Mouse (Mus musculus) midbrain, embryonic 14.5 days (tissue): Measurements from ENCODE around the gene Gucy2e. TPM values are rescaled to one million over a fixed set of nuclear protein-coding genes. Genes with fewer than 3 reads are reported as not detected.

Experiments
- ATAC-seq: fragments of 200-750 bp; cut with Nextera tagmentation; 2 replicates; pipeline ENCODE4 v1.8.0; 2017; ENCODE audit warnings: moderate number of reproducible peaks, moderate library complexity; ENCODE audit not compliant: low FRiP score, low TSS enrichment
- DNase-seq: peaks from one replicate; pipeline ENCODE4 v3.0.0-alpha.2; 2015
- H3K27ac ChIP-seq: fragments of 300-500 bp; sonication (generic); replicated peaks from 2 replicates; pipeline ENCODE4 v1.5.1; 2014; ENCODE audit warnings: mild to moderate bottlenecking, low read depth, low read length, moderate library complexity
- H3K27me3 ChIP-seq: fragments of 300-500 bp; sonication (generic); 2 replicates; pipeline ENCODE4 v1.6.1; 2014; ENCODE audit warnings: low read length, control low read depth, mixed read lengths; ENCODE audit not compliant: control insufficient read depth, insufficient read depth
- H3K36me3 ChIP-seq: fragments of 300-500 bp; sonication (generic); 2 replicates; pipeline ENCODE4 v1.6.1; 2014; ENCODE audit warnings: low read length, control low read depth; ENCODE audit not compliant: control insufficient read depth, insufficient read depth
- H3K4me1 ChIP-seq: fragments of 300-500 bp; sonication (generic); 2 replicates; pipeline ENCODE4 v1.6.1; 2014; ENCODE audit warnings: mild to moderate bottlenecking, antibody characterized with exemption, low read length, control low read depth; ENCODE audit not compliant: control insufficient read depth, insufficient read depth
- H3K4me2 ChIP-seq: fragments of 300-500 bp; sonication (generic); 2 replicates; pipeline ENCODE4 v1.6.1; 2014; ENCODE audit warnings: mild to moderate bottlenecking, low read length, moderate library complexity
- H3K4me3 ChIP-seq: fragments of 300-500 bp; sonication (generic); replicated peaks from 2 replicates; pipeline ENCODE4 v1.5.1; 2014; ENCODE audit warnings: low read depth, low read length
- H3K9ac ChIP-seq: fragments of 300-500 bp; sonication (generic); replicated peaks from 2 replicates; pipeline ENCODE4 v1.6.1; 2014; ENCODE audit warnings: mild to moderate bottlenecking, low read length, moderate library complexity
- H3K9me3 ChIP-seq: fragments of 300-500 bp; sonication (generic); 2 replicates; pipeline ENCODE4 v1.6.1; 2016; ENCODE audit warnings: low read length, control low read depth, mixed read lengths; ENCODE audit not compliant: control insufficient read depth
- WGBS: fragments of 180-500 bp; shearing (Covaris S2); extraction: QIAGEN DNeasy Blood & Tissue Kit; methylation state at CpG from one replicate; pipeline ENCODE4 v1.1.7; 2014; 5-methylcytosine and 5-hydroxymethylcytosine counted together
- polyA plus RNA-seq: library from polyadenylated mRNA; unstranded; fragments of >200 nt; fragmentation: Nextera tagmentation; extraction: Ambion mirVana; gene quantifications from 2 replicates; pipeline ENCODE4 v1.2.1, GENCODE M21; 2014

Gene Gucy2e
- polyA plus RNA-seq, 1 experiment from 2014 or later: 0.37 TPM

DNA sequence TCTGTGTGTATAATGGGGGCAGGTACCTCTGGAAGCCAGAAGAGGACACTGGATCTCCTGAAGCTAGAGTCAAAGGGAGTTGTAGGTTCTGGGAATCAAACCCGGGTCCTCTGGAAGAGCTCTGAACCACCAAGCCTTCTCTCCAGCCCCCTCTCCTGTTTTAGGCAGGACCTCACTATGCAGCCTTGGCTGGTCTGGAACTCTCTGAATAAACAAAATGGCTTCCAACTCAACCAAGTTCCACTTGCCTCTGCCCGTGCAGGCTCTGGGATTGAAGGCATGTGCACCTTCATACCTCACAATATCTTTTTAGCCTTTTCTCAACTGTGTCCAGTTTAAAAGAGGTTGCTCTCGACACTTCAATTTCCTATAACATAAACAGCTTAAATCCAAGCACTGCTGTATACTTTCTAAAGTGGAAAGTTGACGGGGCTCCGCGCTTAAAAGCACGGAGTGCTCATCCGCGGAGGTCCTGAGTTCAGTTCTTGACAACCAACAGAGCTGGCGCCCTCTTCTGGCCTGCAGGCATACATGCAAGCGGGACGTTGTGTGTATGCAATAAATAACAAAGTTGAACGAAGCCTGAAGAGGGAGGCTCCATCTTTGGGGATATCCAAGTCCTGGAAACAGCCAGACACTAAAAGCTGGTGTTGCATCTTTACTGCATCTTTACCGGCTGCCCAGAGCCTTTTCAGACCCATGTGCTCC lies 14.5 kb upstream of the Gucy2e start:
- no peak overlapping the region for H3K4me3 ChIP-seq
- no peak overlapping the region for H3K4me2 ChIP-seq
- 65% methylated on average over 14 of the region's 14 CpGs for WGBS
- H3K9me3 ChIP-seq: no peaks in the 10 kb centered on the region
- DNase-seq (no peak), ATAC-seq (no peak)
- no peak overlapping the region for H3K9ac ChIP-seq
- H3K36me3 ChIP-seq: no peaks in the 10 kb centered on the region
- no peaks in the 10 kb centered on the region for H3K27me3 ChIP-seq
- H3K4me1 ChIP-seq: no peaks in the 10 kb centered on the region
- no peak overlapping the region for H3K27ac ChIP-seq

DNA sequence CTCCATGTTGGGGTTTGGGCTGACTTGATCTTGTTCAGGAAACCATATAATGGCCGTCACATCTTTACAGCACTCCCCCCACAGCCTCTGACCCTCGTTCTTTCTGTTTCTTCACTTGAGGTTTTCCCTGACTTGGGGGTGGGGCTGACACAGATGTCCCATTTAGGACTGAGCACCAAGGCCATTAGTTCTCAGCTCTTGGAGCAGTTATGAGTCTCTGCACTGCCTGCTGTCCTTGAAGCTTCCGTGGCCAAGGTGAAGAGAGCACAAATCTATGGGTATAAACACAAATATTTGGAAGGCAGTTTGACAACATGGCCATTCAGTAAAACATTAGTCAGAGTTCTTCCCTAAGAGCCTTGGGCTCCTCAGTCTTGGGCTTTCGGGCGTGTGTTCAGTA lies 13.3 kb upstream of the Gucy2e start:
- no peak for ATAC-seq
- H3K4me3 ChIP-seq: no peak overlapping the region
- no peaks in the 10 kb centered on the region for H3K27me3 ChIP-seq
- no peak overlapping the region for H3K27ac ChIP-seq
- H3K4me2 ChIP-seq: no peak overlapping the region
- no peak for DNase-seq
- no peaks in the 10 kb centered on the region for H3K4me1 ChIP-seq
- no peak overlapping the region for H3K9ac ChIP-seq
- no peaks in the 10 kb centered on the region for H3K36me3 ChIP-seq
- no peaks in the 10 kb centered on the region for H3K9me3 ChIP-seq
- WGBS: 89% methylated on average over 5 of the region's 5 CpGs

DNA sequence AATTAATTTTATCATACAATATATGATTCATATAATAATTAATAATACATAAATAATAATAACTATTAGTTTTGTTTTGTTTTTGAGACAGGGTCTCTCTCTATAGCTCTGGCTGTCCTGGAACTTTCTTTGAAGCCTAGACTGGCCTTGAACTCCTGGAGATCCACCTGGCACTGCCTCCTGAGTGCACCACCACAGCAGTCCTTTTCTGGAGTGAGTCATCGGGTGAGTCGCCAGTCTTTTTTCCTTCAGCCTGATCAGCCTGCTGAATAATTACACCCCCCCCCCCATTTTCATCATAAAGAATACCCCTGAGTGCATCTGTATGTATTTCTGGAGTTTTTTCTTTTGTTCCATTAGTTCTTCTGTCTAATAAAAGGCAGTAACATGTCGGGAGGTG lies 12.3 kb upstream of the Gucy2e start:
- 93% methylated on average over 3 of the region's 3 CpGs for WGBS
- Histone ChIP-seq H3K4me3 (no peak overlapping the region), H3K36me3 (no peaks in the 10 kb centered on the region), H3K9me3 (no peaks in the 10 kb centered on the region), H3K4me2 (no peak overlapping the region), H3K9ac (no peak overlapping the region), H3K4me1 (no peaks in the 10 kb centered on the region), H3K27me3 (no peaks in the 10 kb centered on the region), H3K27ac (no peak overlapping the region)
- DNase-seq (no peak), ATAC-seq (no peak)

DNA sequence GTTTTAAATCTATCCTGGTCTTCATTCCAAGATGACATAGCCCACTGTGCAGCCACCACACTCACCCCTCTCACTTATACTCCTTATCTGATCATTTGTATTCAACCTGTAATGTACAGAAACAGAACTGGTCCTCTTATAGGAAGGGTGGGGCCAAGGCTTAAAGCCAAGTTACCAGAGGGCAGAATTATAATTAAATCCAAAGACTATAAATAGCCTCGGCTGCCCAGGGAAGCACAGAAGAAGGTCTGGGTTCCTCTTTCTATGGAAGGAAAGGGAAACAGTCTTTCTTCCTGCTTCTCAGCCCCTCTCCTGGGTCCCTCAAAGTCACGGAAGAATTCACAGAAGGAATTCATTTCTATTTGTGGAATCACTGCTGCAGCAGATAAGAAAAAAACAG lies 8.8 kb upstream of the Gucy2e start:
- Histone ChIP-seq H3K4me3 (no peak overlapping the region), H3K9me3 (no peaks in the 10 kb centered on the region), H3K9ac (no peak overlapping the region), H3K27ac (no peak overlapping the region), H3K36me3 (no peaks in the 10 kb centered on the region), H3K4me2 (no peak overlapping the region), H3K27me3 (no peaks in the 10 kb centered on the region), H3K4me1 (no peaks in the 10 kb centered on the region)
- WGBS: 39% methylated on average over 2 of the region's 2 CpGs
- ATAC-seq: no peak
- no peak for DNase-seq

DNA sequence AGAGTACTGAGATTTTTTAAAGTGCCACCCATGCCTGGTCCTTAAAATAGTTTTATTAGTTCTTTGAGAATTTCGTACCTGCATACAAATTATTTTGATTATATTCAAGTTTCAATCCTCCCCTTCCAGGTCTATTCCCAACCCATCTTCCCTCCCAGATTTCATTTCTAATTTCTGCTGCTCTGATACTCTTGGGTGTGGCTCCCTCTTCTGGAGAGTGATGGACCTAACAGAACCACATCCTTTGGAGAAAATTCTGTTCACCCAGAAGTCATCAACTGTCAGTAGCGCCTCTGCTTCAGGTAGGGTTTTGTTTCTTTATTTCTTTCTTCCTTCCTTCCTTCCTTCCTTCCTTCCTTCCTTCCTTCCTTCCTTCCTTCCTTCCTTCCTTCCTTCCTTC lies 8.1 kb upstream of the Gucy2e start:
- Histone ChIP-seq H3K9ac (no peak overlapping the region), H3K27me3 (no peaks in the 10 kb centered on the region), H3K27ac (no peak overlapping the region), H3K4me1 (no peaks in the 10 kb centered on the region), H3K36me3 (no peaks in the 10 kb centered on the region), H3K9me3 (no peaks in the 10 kb centered on the region), H3K4me2 (no peak overlapping the region), H3K4me3 (no peak overlapping the region)
- DNase-seq (peak; percentile 86), ATAC-seq (no peak)
- 27% methylated on average over 2 of the region's 2 CpGs for WGBS

DNA sequence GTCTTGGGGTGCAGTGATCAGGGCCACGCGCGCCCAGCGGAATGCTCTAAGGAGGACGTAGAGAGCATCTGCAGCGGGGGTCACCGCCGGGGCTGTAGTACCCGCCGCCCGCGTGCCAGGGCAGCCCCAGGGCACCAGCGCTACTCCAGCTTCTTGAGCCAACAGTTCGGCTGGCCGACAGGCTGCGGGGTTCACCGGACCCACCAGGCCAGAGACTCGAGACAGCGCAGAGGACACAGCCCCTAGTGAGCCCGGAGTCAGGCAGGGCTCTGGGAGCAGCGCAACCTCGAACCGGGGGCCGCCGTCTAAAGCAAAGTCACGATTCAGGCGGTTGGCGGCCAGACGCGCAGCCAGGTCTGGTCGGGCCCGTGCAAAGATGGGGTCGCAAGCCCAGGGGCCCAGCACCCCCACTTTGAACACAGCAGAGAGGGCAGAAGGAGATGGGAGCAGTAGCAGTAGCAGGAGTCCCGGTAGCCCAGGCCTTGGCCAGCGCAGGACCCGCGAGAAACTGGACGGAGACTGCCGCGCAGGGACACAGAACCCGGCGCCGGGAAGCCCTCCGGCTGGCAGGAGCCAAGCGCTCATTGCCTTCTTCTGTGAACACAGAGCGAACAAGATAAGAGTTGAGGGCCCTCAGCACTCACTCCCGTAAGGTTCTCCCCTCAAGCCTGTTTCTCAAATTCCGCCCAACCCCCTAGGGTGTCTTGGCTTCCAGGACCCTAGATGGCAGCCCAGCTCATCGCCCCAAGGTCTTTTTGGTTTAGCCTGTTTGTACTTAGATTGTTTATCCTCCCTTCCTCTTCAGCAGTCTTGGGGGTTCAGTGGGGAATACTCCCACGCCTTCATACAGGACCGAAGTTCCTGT lies 543 bp downstream of the Gucy2e start:
- Histone ChIP-seq H3K9me3 (no peaks in the 10 kb centered on the region), H3K36me3 (no peaks in the 10 kb centered on the region), H3K9ac (peak overlapping the region; percentile 55), H3K4me1 (peaks cover 13% of the 10 kb centered on the region), H3K4me3 (peak overlapping the region; percentile 43), H3K4me2 (peak overlapping the region; percentile 66), H3K27ac (peak overlapping the region; percentile 58; the same call in 1 of the 2 replicates), H3K27me3 (peaks cover 14% of the 10 kb centered on the region; the same call in 1 of the 2 replicates)
- ATAC-seq (0 out of 2 replicates have a peak, but pooled peaks have one; percentile 4), DNase-seq (peak; percentile 27)
- WGBS: 3% methylated on average over 51 of the region's 51 CpGs

DNA sequence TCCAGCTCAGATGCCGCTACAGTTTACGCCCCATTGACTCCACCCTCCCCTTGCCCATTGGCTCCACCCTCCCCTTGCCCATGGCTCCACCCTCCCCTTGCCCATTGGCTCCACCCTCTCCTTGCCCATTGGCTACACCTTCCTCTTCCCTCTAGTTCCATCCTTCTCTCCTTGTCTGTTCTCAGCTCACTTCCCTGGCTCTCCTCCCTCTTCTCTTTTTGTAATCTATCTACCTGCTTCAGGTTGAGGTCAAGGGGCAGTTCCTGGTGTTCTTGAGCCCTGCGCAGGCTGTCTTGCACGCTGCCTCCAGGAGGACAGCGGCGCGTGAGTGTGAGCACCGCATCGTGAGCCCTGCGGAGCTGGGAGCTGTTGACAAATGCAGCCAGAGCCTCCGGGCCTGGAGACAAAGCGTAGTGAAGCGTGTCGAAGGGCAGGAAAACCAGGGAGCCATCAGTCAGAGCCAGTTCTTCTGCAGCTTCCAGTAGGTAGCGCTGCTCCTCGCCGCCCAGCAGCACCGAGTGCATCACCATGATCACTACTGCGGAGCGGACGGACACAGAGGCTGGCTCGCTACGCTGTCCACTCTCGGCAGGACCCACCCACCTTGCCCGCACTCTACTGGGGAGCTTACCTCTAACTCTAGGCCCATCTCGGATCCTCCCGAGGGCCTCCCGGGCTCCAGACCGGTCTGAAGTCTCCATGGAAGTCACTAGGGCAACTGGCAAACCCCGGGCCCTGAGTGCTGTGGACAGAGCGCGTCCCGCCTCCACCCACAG lies 1.4 kb downstream of the Gucy2e start:
- DNase-seq: peak; percentile 86
- peak overlapping the region; percentile 66 for H3K4me2 ChIP-seq
- peak overlapping the region; percentile 55 for H3K9ac ChIP-seq
- no peaks in the 10 kb centered on the region for H3K9me3 ChIP-seq
- peaks cover 13% of the 10 kb centered on the region for H3K4me1 ChIP-seq
- H3K27me3 ChIP-seq: peaks cover 14% of the 10 kb centered on the region; the same call in 1 of the 2 replicates
- 1% methylated on average over 33 of the region's 33 CpGs for WGBS
- no peaks in the 10 kb centered on the region for H3K36me3 ChIP-seq
- peak; percentile 84; the same call in 1 of the 2 replicates for ATAC-seq
- H3K4me3 ChIP-seq: peak overlapping the region; percentile 43
- H3K27ac ChIP-seq: peak overlapping the region; percentile 58

DNA sequence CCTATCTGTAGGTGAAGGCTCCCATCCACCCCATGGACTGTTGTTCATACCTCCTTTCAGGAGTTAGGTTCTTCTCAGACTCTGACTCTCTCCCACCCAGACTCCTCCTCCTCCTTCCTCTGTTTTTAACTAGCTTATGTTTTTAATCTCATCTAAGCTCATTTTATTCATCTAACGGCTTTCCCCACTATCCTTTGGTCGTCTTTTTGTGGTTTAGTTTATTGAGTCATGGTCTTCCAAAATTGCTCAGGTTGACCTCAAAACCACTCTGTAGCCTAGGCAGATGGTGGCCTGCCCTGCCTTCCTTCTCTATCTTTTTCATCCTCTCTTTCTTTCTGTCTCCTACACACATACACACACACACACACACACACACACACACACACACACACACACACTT lies 3.7 kb downstream of the Gucy2e start:
- H3K4me2 ChIP-seq: no peak overlapping the region
- H3K36me3 ChIP-seq: no peaks in the 10 kb centered on the region
- no peak overlapping the region for H3K27ac ChIP-seq
- H3K4me1 ChIP-seq: peaks cover 13% of the 10 kb centered on the region
- H3K9ac ChIP-seq: no peak overlapping the region
- H3K9me3 ChIP-seq: no peaks in the 10 kb centered on the region
- 86% methylated on average over 2 of the region's 2 CpGs for WGBS
- DNase-seq (no peak), ATAC-seq (no peak)
- H3K27me3 ChIP-seq: peaks cover 14% of the 10 kb centered on the region; the same call in 1 of the 2 replicates
- H3K4me3 ChIP-seq: no peak overlapping the region
